Mouse (Mus musculus) thymus, adult 2 months (tissue): ENCODE data around the gene Gpx1. TPM values are rescaled to one million over a fixed set of nuclear protein-coding genes. Genes with fewer than 3 reads are reported as not detected.

ENCODE experiments used
- DNase-seq: peaks from one replicate; pipeline ENCODE4 v3.0.0; 2021
- H3K27ac ChIP-seq: fragments of 200-500 bp; 2 replicates; pipeline ENCODE4 v1.5.1; 2012; ENCODE audit warnings: low read length, control low read depth; ENCODE audit not compliant: control insufficient read depth, insufficient read depth
- H3K27me3 ChIP-seq: fragments of 200-500 bp; 2 replicates; pipeline ENCODE4 v1.6.1; 2012; ENCODE audit warnings: mild to moderate bottlenecking, low read length, moderate library complexity, mixed read lengths; ENCODE audit not compliant: control insufficient read depth, insufficient read depth
- H3K36me3 ChIP-seq: fragments of 200-500 bp; 2 replicates; pipeline ENCODE4 v1.6.1; 2012; ENCODE audit warnings: mild to moderate bottlenecking, low read length, moderate library complexity; ENCODE audit not compliant: control insufficient read depth, insufficient read depth
- H3K4me1 ChIP-seq: fragments of 200-500 bp; replicated peaks from 2 replicates; pipeline ENCODE4 v1.6.1; 2012; ENCODE audit warnings: low read length; ENCODE audit not compliant: control insufficient read depth, insufficient read depth
- H3K4me3 ChIP-seq: fragments of 200-500 bp; 2 replicates; pipeline ENCODE4 v1.5.1; 2012; ENCODE audit warnings: mild to moderate bottlenecking, low read length, control low read depth, moderate library complexity; ENCODE audit not compliant: control insufficient read depth, insufficient read depth
- CTCF ChIP-seq: fragments of 200-500 bp; IDR thresholded peaks from 2 replicates; pipeline ENCODE4 v1.5.1; 2012; ENCODE audit warnings: mild to moderate bottlenecking, control low read depth, low read length, moderate library complexity, borderline replicate concordance; ENCODE audit not compliant: control insufficient read depth, poor library complexity, insufficient read depth; ENCODE audit errors: extremely low read depth
- POLR2A ChIP-seq: fragments of 200-500 bp; IDR thresholded peaks from 2 replicates; pipeline ENCODE4 v1.6.1; 2012; ENCODE audit warnings: mild to moderate bottlenecking, low read length, control low read depth, moderate library complexity; ENCODE audit not compliant: control insufficient read depth, poor library complexity, insufficient read depth; ENCODE audit errors: extremely low read depth
- WGBS: fragments of 180-500 bp; shearing (Covaris S2); methylation state at CpG from one replicate; pipeline ENCODE4 v1.1.7; 2018; 5-methylcytosine and 5-hydroxymethylcytosine counted together
- polyA plus RNA-seq: library from polyadenylated mRNA; depleted of rRNA; stranded (reverse); fragments of >200 nt; gene quantifications from 2 replicates; pipeline ENCODE4 v1.2.3, GENCODE M21; 2012

Gpx1 gene
- polyA plus RNA-seq, 1 experiment: 899 TPM

- H3K27ac ChIP-seq: no peak overlapping the region
- DNase-seq: no peak
- H3K4me1 ChIP-seq: no peaks in the 10 kb centered on the region
- 95% methylated on average over 9 of the region's 9 CpGs for WGBS
- H3K27me3 ChIP-seq: no peaks in the 10 kb centered on the region
- H3K36me3 ChIP-seq: peaks cover 73% of the 10 kb centered on the region
- no peak overlapping the region for H3K4me3 ChIP-seq
- TF ChIP-seq POLR2A: no peak
- no peak for TF ChIP-seq CTCF
These were observed 39.5 kb downstream of the Gpx1 start for GRCm38 (mm10) chr9:108378234-108378633.

GRCm38 (mm10) chr9:108378736-108379135, 40.0 kb downstream of the Gpx1 start:
- Histone ChIP-seq H3K4me1 (no peaks in the 10 kb centered on the region), H3K27ac (no peak overlapping the region), H3K4me3 (no peak overlapping the region), H3K36me3 (peaks cover 73% of the 10 kb centered on the region), H3K27me3 (no peaks in the 10 kb centered on the region)
- no peak for TF ChIP-seq POLR2A
- no peak for DNase-seq
- 97% methylated on average over 5 of the region's 5 CpGs for WGBS

GRCm38 (mm10) chr9:108379294-108379693, 40.6 kb downstream of the Gpx1 start:
- Histone ChIP-seq H3K4me3 (no peak overlapping the region), H3K4me1 (no peaks in the 10 kb centered on the region), H3K36me3 (peaks cover 73% of the 10 kb centered on the region), H3K27me3 (no peaks in the 10 kb centered on the region), H3K27ac (no peak overlapping the region)
- 97% methylated on average over 4 of the region's 4 CpGs for WGBS
- no peak for DNase-seq
- TF ChIP-seq POLR2A (no peak), CTCF (no peak)

GRCm38 (mm10) chr9:108381382-108381781, 42.7 kb downstream of the Gpx1 start:
- 96% methylated on average over 9 of the region's 9 CpGs for WGBS

GRCm38 (mm10) chr9:108385006-108385405, 46.3 kb downstream of the Gpx1 start:
- Histone ChIP-seq H3K27me3 (no peaks in the 10 kb centered on the region), H3K4me1 (no peaks in the 10 kb centered on the region), H3K36me3 (peaks cover 92% of the 10 kb centered on the region), H3K4me3 (no peak overlapping the region), H3K27ac (no peak overlapping the region)
- no peak for DNase-seq
- WGBS: 96% methylated on average over 7 of the region's 7 CpGs
- TF ChIP-seq POLR2A: no peak
- no peak for TF ChIP-seq CTCF

More at GRCm38 (mm10) chr9:108381382-108381781, 42.7 kb downstream of the Gpx1 start:
- Histone ChIP-seq H3K27ac (no peak overlapping the region), H3K36me3 (peaks cover 80% of the 10 kb centered on the region), H3K27me3 (no peaks in the 10 kb centered on the region), H3K4me1 (no peaks in the 10 kb centered on the region), H3K4me3 (no peak overlapping the region)
- DNase-seq: no peak
- TF ChIP-seq CTCF (no peak), POLR2A (no peak)

GRCm38 (mm10) chr9:108386816-108387215, 48.1 kb downstream of the Gpx1 start:
- Histone ChIP-seq H3K4me1 (no peaks in the 10 kb centered on the region), H3K4me3 (no peak overlapping the region), H3K36me3 (peaks cover 88% of the 10 kb centered on the region), H3K27me3 (no peaks in the 10 kb centered on the region), H3K27ac (no peak overlapping the region)
- 92% methylated on average over 4 of the region's 4 CpGs for WGBS
- DNase-seq: no peak
- no peak for TF ChIP-seq POLR2A
- TF ChIP-seq CTCF: no peak

- Histone ChIP-seq H3K27ac (no peak overlapping the region), H3K36me3 (peaks cover 74% of the 10 kb centered on the region)
- whole genome bisulfite sequencing: 97% methylated on average over 10 of the region's 10 CpGs
These were observed 49.9 kb downstream of the Gpx1 start for GRCm38 (mm10) chr9:108388601-108389000.

More at GRCm38 (mm10) chr9:108388601-108389000, 49.9 kb downstream of the Gpx1 start:
- DNase-seq: no peak
- Histone ChIP-seq H3K27me3 (no peaks in the 10 kb centered on the region), H3K4me1 (no peaks in the 10 kb centered on the region), H3K4me3 (no peak overlapping the region)
- TF ChIP-seq POLR2A (no peak), CTCF (no peak)
